12 mouse cellular contexts compared by ENCODE assay signal in the genomic region with DNA sequence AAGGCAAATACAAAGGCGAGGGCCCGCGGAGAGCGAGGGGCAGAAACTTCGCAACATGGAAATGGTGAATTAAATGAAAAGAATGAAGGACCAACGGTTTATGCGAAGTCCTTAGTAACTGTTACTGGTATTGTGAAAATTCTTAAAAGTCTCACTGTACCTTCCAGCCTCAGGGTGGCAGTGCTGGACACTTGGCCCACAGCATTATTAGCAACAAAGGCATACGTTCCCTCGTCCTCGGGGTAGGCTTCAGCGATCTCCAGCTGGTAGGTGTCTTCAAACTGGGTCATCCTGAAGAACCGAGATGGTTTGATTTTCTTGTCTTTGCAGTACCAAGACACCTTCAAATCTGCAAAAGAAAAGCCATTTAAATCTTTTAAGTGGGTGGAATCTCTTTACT. TPM values are rescaled to one million over a fixed set of nuclear protein-coding genes. Genes with fewer than 3 reads are reported as not detected.
DNase-seq lines count a peak whose midpoint lies in the region; ATAC-seq and TF ChIP-seq lines count a peak whose summit lies in the region.
"Had no signal": no experiment of that assay in that cellular context is flagged by ENCODE, and none has a peak within 500 bp of the region (broad histone marks: within the 10 kb centered on the region; RNA-seq: fewer than 3 reads in every experiment).

No protein-coding gene starts in this region.

- no peak for TF ChIP-seq EP300 in CH12.LX (IDR thresholded peaks at IDR 0.05; ENCODE audit: low read length)

- H3K79me2 ChIP-seq in CH12.LX (replicated peaks; ENCODE audit: control insufficient read depth, extremely low read depth, insufficient read depth, poor library complexity, severe bottlenecking) = no peaks in the 10 kb centered on the region

- no peak for DNase-seq in CH12.LX (ENCODE audit: extremely low read depth)
- DNase-seq in NIH3T3 (ENCODE audit: low read depth) = peak; percentile 6
- DNase-seq in cerebellum, postnatal 14 days = peak; percentile 52 to 64
- DNase-seq in layer of hippocampus, postnatal 36 days = no peak
- no peak for DNase-seq in layer of hippocampus, adult 9-11 months
- DNase-seq in forebrain, embryonic 10.5 days (ENCODE audit: extremely low spot score, low spot score) = no peak
- DNase-seq: heart, postnatal 4 days; liver had no signal

- TF ChIP-seq RAD21 in CH12.LX (IDR thresholded peaks at IDR 0.05; ENCODE audit: low read depth, low read length) = peak; percentile 23

- TF ChIP-seq POLR2A in CH12.LX (IDR thresholded peaks at IDR 0.05; ENCODE audit: low read depth, low read length) = no peak

- H3K4me2 ChIP-seq in intestine, postnatal 0 days (replicated peaks; ENCODE audit: low read depth) = no peak overlapping the region
- no peak overlapping the region for H3K4me2 ChIP-seq in intestine, embryonic 15.5 days (replicated peaks)
- H3K4me2 ChIP-seq in CH12.LX (ENCODE audit: insufficient read depth, low read depth, poor library complexity, severe bottlenecking) = no peak overlapping the region
- H3K4me2 ChIP-seq: embryonic facial prominence, embryonic 13.5 days; forebrain, embryonic 15.5 days had no signal

- H3K4me1 ChIP-seq in intestine, postnatal 0 days (replicated peaks; ENCODE audit: control insufficient read depth, insufficient read depth, low read length) = no peaks in the 10 kb centered on the region
- H3K4me1 ChIP-seq in intestine, embryonic 15.5 days (replicated peaks) = no peaks in the 10 kb centered on the region
- H3K4me1 ChIP-seq in CH12.LX (ENCODE audit: control insufficient read depth in 1 of 2, insufficient read depth in 2 of 2) = peaks cover 0 to 17% of the 10 kb centered on the region in 2 experiments; a peak in 2 of 4 replicates
- no peaks in the 10 kb centered on the region for H3K4me1 ChIP-seq in forebrain, embryonic 10.5 days
- H3K4me1 ChIP-seq: embryonic facial prominence, embryonic 13.5 days; forebrain, embryonic 15.5 days had no signal

- dilution Hi-C loops in CH12.LX (cut with MboI; ENCODE audit: extremely low pct_ligation_motif_present, extremely low pct_unique_long_range_greater_than_20kb, low sequenced_read_pairs) = no loop called here

- no peaks in the 10 kb centered on the region for H3K27me3 ChIP-seq in intestine, postnatal 0 days (replicated peaks; ENCODE audit: control insufficient read depth, insufficient read depth, low read length)
- no peaks in the 10 kb centered on the region for H3K27me3 ChIP-seq in intestine, embryonic 15.5 days (replicated peaks)
- H3K27me3 ChIP-seq in CH12.LX (replicated peaks) = no peaks in the 10 kb centered on the region
- H3K27me3 ChIP-seq in forebrain, embryonic 10.5 days (ENCODE audit: poor library complexity, severe bottlenecking) = no peaks in the 10 kb centered on the region
- H3K27me3 ChIP-seq: embryonic facial prominence, embryonic 13.5 days; forebrain, embryonic 15.5 days had no signal

- TF ChIP-seq CTCF in intestine, postnatal 0 days (IDR thresholded peaks at IDR 0.05; ENCODE audit: low read depth) = peak; percentile 42
- TF ChIP-seq CTCF in CH12.LX (conservative IDR thresholded peaks at IDR 0.05 in 1 of 2, IDR thresholded peaks at IDR 0.05 in 1 of 2; ENCODE audit: low read depth in 2 of 2, low read length in 2 of 2) = peak in 1 of 2 experiments; percentile 59; a peak in 2 of 4 replicates

- no peaks in the 10 kb centered on the region for H3K36me3 ChIP-seq in intestine, postnatal 0 days (ENCODE audit: control insufficient read depth, insufficient read depth)
- no peaks in the 10 kb centered on the region for H3K36me3 ChIP-seq in intestine, embryonic 15.5 days
- H3K36me3 ChIP-seq in CH12.LX (replicated peaks in 1 of 2; ENCODE audit: control insufficient read depth in 1 of 2, insufficient read depth in 1 of 2, low read length in 1 of 2) = no peaks in the 10 kb centered on the region
- no peaks in the 10 kb centered on the region for H3K36me3 ChIP-seq in forebrain, embryonic 10.5 days (replicated peaks)
- H3K36me3 ChIP-seq: embryonic facial prominence, embryonic 13.5 days; forebrain, embryonic 15.5 days had no signal

- no peak overlapping the region for H3K9ac ChIP-seq in intestine, postnatal 0 days (ENCODE audit: low read depth, low read length)
- H3K9ac ChIP-seq in intestine, embryonic 15.5 days = no peak overlapping the region
- no peak overlapping the region for H3K9ac ChIP-seq in CH12.LX (ENCODE audit: insufficient read depth, low read depth)
- H3K9ac ChIP-seq: embryonic facial prominence, embryonic 13.5 days; forebrain, embryonic 15.5 days had no signal

- 73% methylated on average over 12 of the region's 12 CpGs for WGBS in intestine, postnatal 0 days
- 70% methylated on average over 12 of the region's 12 CpGs for WGBS in intestine, embryonic 15.5 days
- WGBS in forebrain, embryonic 10.5 days = 81% methylated on average over 12 of the region's 12 CpGs

- in situ Hi-C loops in CH12.LX (cut with MboI; ENCODE audit: low pct_ligation_motif_present, low pct_unique_long_range_greater_than_20kb, low sequenced_read_pairs) = no loop called here

- H3K4me3 ChIP-seq in intestine, postnatal 0 days (ENCODE audit: low read depth, low read length) = no peak overlapping the region
- no peak overlapping the region for H3K4me3 ChIP-seq in intestine, embryonic 15.5 days (replicated peaks)
- H3K4me3 ChIP-seq in CH12.LX (replicated peaks in 1 of 3; ENCODE audit: low read depth in 2 of 3, low read length in 2 of 3, poor library complexity in 1 of 3) = no peak overlapping the region
- no peak overlapping the region for H3K4me3 ChIP-seq in forebrain, embryonic 10.5 days
- H3K4me3 ChIP-seq: embryonic facial prominence, embryonic 13.5 days; forebrain, embryonic 15.5 days had no signal

- H3K27ac ChIP-seq in intestine, postnatal 0 days (ENCODE audit: low read depth, low read length) = no peak overlapping the region
- H3K27ac ChIP-seq in intestine, embryonic 15.5 days = no peak overlapping the region
- H3K27ac ChIP-seq in CH12.LX (ENCODE audit: insufficient read depth, low read depth) = no peak overlapping the region
- H3K27ac ChIP-seq in forebrain, embryonic 10.5 days = no peak overlapping the region
- H3K27ac ChIP-seq: embryonic facial prominence, embryonic 13.5 days; forebrain, embryonic 15.5 days had no signal

- H3K9me3 ChIP-seq in intestine, postnatal 0 days (ENCODE audit: control insufficient read depth) = no peaks in the 10 kb centered on the region
- H3K9me3 ChIP-seq in intestine, embryonic 15.5 days = no peaks in the 10 kb centered on the region
- no peaks in the 10 kb centered on the region for H3K9me3 ChIP-seq in CH12.LX (replicated peaks; ENCODE audit: low read length)
- H3K9me3 ChIP-seq in forebrain, embryonic 10.5 days = no peaks in the 10 kb centered on the region
- H3K9me3 ChIP-seq: embryonic facial prominence, embryonic 13.5 days; forebrain, embryonic 15.5 days had no signal

- ATAC-seq in intestine, postnatal 0 days = no peak
- no peak for ATAC-seq in intestine, embryonic 15.5 days
- ATAC-seq: forebrain, embryonic 15.5 days had no signal

TF ChIP-seq in CH12.LX, 34 proteins besides CTCF, POLR2A, EP300 and RAD21:
- TF ChIP-seq POLR2AphosphoS2 (IDR thresholded peaks at IDR 0.05; ENCODE audit: low read depth, low read length) (no peak), SMC3 (IDR thresholded peaks at IDR 0.05; ENCODE audit: low read depth, low read length) (peak; percentile 9; the same call in 1 of the 2 replicates)

RNA-seq across cellular contexts. Expression of a gene that starts 55.4 kb away (rescaled TPM):
- polyA plus RNA-seq in intestine, postnatal 0 days (2015; fragmentation: Nextera tagmentation; extraction: Ambion mirVana) = 0.01 and 0.20 TPM in 2 replicates
- polyA plus RNA-seq in intestine, embryonic 15.5 days (2015; fragmentation: Nextera tagmentation; extraction: Ambion mirVana) = 0.76 and 1.3 TPM in 2 replicates
- total RNA-seq in CH12.LX (2012; rRNA removed) (3.4 and 4.2 TPM in 2 replicates), CH12.LX (2014; rRNA removed) (0.23 and 0.26 TPM in 2 replicates)
- polyA plus RNA-seq in CH12.LX (2012; ENCODE audit: insufficient read length, low read depth) = 0.45 and 0.60 TPM in 2 replicates
- total RNA-seq in layer of hippocampus, postnatal 36 days (2021) = under 1 TPM; 0.61 to 0.85 TPM
- 0.01 and 0.05 TPM in 2 replicates for polyA plus RNA-seq in forebrain, embryonic 10.5 days (2016; fragmentation: Nextera tagmentation; extraction: Ambion mirVana)

Comparison
In these comparisons a context has a peak if more than half of its experiments do, and no peak if none do; other contexts are left out.
1. DNase-seq: peak in NIH3T3 (single experiment) and cerebellum, postnatal 14 days (2 of 2); none in CH12.LX (single experiment), layer of hippocampus, postnatal 36 days (0 of 2), layer of hippocampus, adult 9-11 months (single experiment) and forebrain, embryonic 10.5 days (single experiment).